Mouse (Mus musculus): Measurements from ENCODE around the gene Prl2c1. TPM values are rescaled to one million over a fixed set of nuclear protein-coding genes. Genes with fewer than 3 reads are reported as not detected.
"Not testable (repeated sequence)": the region's sequence is repeated elsewhere in the genome, so short reads cannot be mapped to it uniquely, and the experiment has no call there.

The Prl2c1 gene
- polyA plus RNA-seq (2015; fragmentation: Nextera tagmentation; extraction: Ambion mirVana), result not detected in 2 replicates

GRCm38 (mm10) chr13:27849042-27849441, at the start of gene Prl2c1:
Gene Prl2c1, plus strand, starts transcription at chr13:27849342.
- Histone ChIP-seq H3K9me3 (no peaks in the 10 kb centered on the region), H3K36me3 (no peaks in the 10 kb centered on the region), H3K27ac (replicated peaks) (no peak within 1 kb of the TSS), H3K9ac (no peak within 1 kb of the TSS), H3K4me3 (no peak within 1 kb of the TSS), H3K4me2 (no peak within 1 kb of the TSS), H3K4me1 (replicated peaks) (no peaks in the 10 kb centered on the region), H3K27me3 (no peaks in the 10 kb centered on the region)
- ATAC-seq (ENCODE audit: low read depth), result no peak
- WGBS, result 89% methylated on average over 3 of the region's 3 CpGs

GRCm38 (mm10) chr13:27801354-27801753, 47.8 kb upstream of the Prl2c1 start, which contains the start of gene Prl2a1:
Gene Prl2a1, plus strand, starts transcription at chr13:27801654.
- no peak within 1 kb of the TSS for H3K4me3 ChIP-seq
- WGBS, result 83% methylated on average over 1 of the region's 1 CpGs
- ATAC-seq (ENCODE audit: low read depth), result no peak

GRCm38 (mm10) chr13:27802765-27803164, 46.4 kb upstream of the Prl2c1 start:
- Histone ChIP-seq H3K36me3 (no peaks in the 10 kb centered on the region), H3K4me1 (replicated peaks) (no peaks in the 10 kb centered on the region), H3K27ac (replicated peaks) (no peak overlapping the region), H3K4me3 (no peak overlapping the region), H3K4me2 (no peak overlapping the region), H3K9me3 (no peaks in the 10 kb centered on the region), H3K27me3 (no peaks in the 10 kb centered on the region), H3K9ac (no peak overlapping the region)
- ATAC-seq (ENCODE audit: low read depth), result no peak
- 90% methylated on average over 1 of the region's 1 CpGs for WGBS

More at GRCm38 (mm10) chr13:27801354-27801753, 47.8 kb upstream of the Prl2c1 start, which contains the start of gene Prl2a1:
- Histone ChIP-seq H3K4me1 (replicated peaks) (no peaks in the 10 kb centered on the region), H3K9ac (no peak within 1 kb of the TSS), H3K27ac (replicated peaks) (no peak within 1 kb of the TSS), H3K36me3 (no peaks in the 10 kb centered on the region), H3K4me2 (no peak within 1 kb of the TSS), H3K9me3 (no peaks in the 10 kb centered on the region), H3K27me3 (no peaks in the 10 kb centered on the region)

- not testable (repeated sequence) for H3K9ac ChIP-seq; H3K36me3 ChIP-seq; H3K4me2 ChIP-seq; H3K4me1 ChIP-seq (replicated peaks); H3K27me3 ChIP-seq; ATAC-seq (ENCODE audit: low read depth); H3K4me3 ChIP-seq; H3K9me3 ChIP-seq; H3K27ac ChIP-seq (replicated peaks)
- WGBS, result 87% methylated on average over 2 of the region's 2 CpGs
Measured at GRCm38 (mm10) chr13:27904236-27904635, 55.1 kb downstream of the Prl2c1 start.

Other genes starting within 250 kb of the Prl2c1 start
- gene Prl7b1, start 238.8 kb upstream of the Prl2c1 start, polyA plus RNA-seq (2015; fragmentation: Nextera tagmentation; extraction: Ambion mirVana), result not detected in 2 replicates
- not detected in 2 replicates for gene Prl7a1, start 206.8 kb upstream of the Prl2c1 start, polyA plus RNA-seq (2015; fragmentation: Nextera tagmentation; extraction: Ambion mirVana)
- gene Prl7a2, start 181.3 kb upstream of the Prl2c1 start, polyA plus RNA-seq (2015; fragmentation: Nextera tagmentation; extraction: Ambion mirVana), result not detected in 2 replicates
- not detected in 2 replicates for gene Prl7d1, start 132.6 kb upstream of the Prl2c1 start, polyA plus RNA-seq (2015; fragmentation: Nextera tagmentation; extraction: Ambion mirVana)
- gene Prl7c1, start 68.5 kb upstream of the Prl2c1 start, polyA plus RNA-seq (2015; fragmentation: Nextera tagmentation; extraction: Ambion mirVana), result not detected in 2 replicates
- gene Prl2a1, start 47.7 kb upstream of the Prl2c1 start, polyA plus RNA-seq (2015; fragmentation: Nextera tagmentation; extraction: Ambion mirVana), result not detected in 2 replicates
- not detected in 2 replicates for gene Prl4a1, start 166.9 kb downstream of the Prl2c1 start, polyA plus RNA-seq (2015; fragmentation: Nextera tagmentation; extraction: Ambion mirVana)